Mouse (Mus musculus) bone marrow macrophage, adult 2 months (primary cell): ENCODE data around the gene 1110008L16Rik.

Experiments
- CTCF ChIP-seq: IDR thresholded peaks from 2 replicates; pipeline ENCODE4 v1.5.1; 2012; ENCODE audit warnings: low read depth, mild to moderate bottlenecking, low read length, moderate library complexity
- POLR2A ChIP-seq: IDR thresholded peaks from 2 replicates; pipeline ENCODE4 v1.6.1; 2012; ENCODE audit warnings: mild to moderate bottlenecking, low read depth, low read length, borderline replicate concordance

GRCm38 (mm10) chr12:55300820-55301351, 1.5 kb downstream of the 1110008L16Rik start:
- TF ChIP-seq CTCF = no peak
- TF ChIP-seq POLR2A = no peak
